Mouse (Mus musculus) adrenal gland, postnatal 4 days (tissue): ENCODE measurements at regions not wholly inside any gene's neighbourhood (a gene's known extent, or its start where the extent isn't known, plus 50 kb on each side); places are given as distances from the start of the nearest gene placed in this dataset.

Experiments used
- DNase-seq, 2 experiments: peaks; one replicate each; pipeline ENCODE4 v3.0.0; 2021 to 2022; ENCODE audit warnings: low spot score in 2 of 2, mixed read lengths in 2 of 2

DNA sequence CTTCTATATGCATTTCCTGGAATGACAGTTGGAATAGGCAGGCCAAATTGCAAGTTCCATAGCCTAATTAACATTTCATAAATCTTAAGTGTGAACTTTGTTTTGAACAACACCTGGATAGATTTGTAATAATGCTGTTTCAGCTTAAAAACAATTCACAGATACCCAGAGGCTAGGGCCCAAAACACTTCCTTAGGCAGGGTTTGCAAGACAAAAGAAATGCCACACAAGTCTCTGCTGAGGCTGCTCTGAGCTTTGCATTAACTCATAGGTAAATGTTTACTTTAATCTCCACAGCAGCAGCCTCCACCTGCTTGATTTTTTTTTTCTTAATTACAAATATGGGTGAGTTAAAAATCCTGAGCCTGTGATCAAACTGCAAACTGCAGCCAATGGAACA is 118.4 kb downstream of the Gnat3 start:
- no peak for DNase-seq

DNA sequence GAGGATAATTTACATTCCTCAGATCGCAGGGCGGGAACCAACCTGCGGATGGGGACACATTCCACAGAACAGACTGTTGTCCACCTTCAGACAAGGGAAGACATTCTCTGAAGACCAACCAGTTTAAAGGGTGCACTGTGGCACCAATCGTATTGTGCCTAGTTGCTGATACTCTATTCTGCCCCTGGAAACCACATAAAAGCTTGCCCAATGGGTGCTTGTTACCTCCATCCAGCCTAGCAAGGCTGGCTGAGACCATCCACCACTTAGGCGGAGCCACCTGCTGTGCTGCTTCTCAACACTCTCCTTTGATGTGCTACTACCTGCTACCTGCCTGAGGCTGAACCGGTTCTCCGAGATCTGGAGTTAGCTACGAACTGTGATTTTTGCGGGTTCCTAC is 119.9 kb downstream of the Gnat3 start:
- no peak for DNase-seq

DNA sequence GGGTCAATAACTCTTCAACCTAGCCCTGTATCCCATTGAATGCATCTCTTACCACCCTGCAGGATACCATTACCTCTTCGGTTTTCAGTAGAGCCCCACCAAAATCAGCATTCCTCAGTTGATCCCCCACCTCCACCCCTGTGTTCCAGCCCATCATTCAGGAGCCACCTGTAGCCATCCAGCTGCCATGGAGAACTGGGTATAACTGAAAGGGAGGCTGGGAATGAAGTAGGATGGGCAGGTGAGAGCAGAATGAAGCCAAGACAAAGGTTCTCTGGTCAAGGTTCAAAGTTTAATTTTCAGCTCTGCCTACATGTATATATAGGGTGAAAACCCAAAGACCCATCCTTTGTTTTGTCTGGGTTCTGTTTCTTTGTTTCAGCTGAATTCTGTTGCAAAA is 121.4 kb downstream of the Gnat3 start:
- DNase-seq = no peak

DNA sequence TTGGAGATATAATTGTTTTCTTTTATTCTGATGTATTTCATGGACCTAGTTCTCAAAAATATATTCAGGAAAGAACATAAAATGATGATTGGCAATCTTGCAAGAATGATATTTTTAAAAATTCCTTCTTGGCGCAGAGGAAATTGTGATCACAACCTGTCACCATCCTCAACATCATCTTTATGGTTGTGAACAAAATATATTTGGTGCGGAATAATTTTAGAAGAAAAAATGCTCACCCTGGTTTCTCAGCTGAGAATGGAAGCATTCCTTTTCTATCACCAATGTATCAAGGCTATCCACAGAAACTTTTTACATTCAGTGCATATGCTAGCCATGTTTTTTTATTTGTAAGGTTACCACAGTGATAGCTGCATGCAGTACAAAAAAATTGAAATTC is 123.1 kb downstream of the Gnat3 start:
- DNase-seq = no peak

DNA sequence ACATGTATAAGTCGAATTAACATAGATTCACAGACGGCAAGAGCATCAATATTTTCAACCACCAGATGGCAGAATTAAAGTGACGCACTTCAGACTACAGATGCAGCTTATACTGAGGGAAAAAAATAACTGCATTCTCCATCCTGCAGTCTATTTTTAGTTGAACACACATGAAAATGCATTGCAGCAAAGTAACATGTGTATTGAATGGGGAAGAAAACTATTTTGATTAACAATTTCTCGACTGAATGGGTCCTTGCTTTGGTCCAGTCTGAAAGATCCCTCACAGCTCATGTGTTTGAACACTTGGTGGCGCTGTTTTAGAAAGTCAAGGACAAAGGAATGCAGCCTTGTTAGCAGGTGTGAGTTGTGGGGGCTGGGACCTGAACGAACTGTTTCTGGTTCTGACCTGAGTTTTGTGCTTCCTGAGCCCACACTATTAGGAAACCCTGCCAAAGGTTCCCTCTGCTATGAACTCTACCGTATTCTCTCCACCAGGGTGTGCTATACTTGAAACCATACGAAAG is 125.6 kb downstream of the Gnat3 start:
- peak in 1 of 2 experiments; percentile 7 for DNase-seq

DNA sequence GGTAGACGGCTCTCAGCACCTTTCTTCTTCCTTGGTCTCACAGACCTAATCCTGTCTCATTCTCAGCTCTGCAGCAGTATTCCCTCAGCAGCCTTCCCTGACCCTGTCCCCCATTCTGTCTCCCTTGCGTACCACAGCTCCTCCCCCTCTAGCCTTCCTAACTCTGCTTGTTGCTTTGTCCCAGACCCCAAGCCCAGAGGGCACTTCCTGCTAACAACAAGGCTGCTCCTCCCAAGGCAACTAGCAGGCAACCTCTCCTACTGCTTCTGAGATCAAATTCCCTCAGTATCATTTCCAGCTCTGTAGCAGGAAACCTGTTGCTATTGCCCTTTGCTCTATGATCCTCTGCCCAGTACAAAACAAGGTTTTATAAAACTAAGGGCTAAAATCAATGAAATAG is 127.6 kb downstream of the Gnat3 start:
- DNase-seq = no peak

DNA sequence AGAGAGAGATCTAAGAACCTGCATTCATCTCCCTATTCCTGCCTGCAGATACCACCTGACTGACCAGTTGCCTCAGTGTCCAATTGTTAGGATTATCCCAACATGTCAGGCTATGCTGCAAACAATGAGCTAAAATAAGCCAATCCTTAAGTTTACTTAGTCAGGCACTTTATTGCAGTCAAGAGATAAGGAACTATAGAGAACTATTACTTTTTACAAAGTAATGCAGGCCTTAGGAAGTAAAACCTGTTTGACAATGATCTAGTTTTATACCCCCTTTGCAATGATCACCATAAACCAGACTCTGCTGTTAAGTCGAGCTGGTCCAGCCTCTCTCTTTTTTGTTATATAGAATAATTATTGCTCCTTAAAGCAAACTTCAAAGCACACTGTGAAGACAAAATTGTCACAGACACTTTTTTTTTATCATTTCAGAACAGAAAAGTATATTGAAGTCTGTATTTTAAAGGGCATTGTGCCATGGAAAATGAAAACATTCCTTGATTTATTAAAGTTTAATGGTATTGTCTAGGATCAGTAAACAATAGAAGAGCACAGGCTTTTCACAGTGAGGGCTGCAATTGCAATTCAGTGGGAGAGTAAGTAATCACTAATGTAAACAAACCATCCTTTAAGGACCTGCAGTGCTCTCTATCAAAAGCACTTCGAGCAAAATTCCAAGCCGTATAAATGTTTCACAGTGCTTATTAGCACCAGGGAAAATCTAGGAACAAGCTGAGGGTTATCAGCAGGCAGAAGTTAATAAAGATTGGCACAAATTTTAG is 152.7 kb downstream of the Gnat3 start:
- DNase-seq = no peak

DNA sequence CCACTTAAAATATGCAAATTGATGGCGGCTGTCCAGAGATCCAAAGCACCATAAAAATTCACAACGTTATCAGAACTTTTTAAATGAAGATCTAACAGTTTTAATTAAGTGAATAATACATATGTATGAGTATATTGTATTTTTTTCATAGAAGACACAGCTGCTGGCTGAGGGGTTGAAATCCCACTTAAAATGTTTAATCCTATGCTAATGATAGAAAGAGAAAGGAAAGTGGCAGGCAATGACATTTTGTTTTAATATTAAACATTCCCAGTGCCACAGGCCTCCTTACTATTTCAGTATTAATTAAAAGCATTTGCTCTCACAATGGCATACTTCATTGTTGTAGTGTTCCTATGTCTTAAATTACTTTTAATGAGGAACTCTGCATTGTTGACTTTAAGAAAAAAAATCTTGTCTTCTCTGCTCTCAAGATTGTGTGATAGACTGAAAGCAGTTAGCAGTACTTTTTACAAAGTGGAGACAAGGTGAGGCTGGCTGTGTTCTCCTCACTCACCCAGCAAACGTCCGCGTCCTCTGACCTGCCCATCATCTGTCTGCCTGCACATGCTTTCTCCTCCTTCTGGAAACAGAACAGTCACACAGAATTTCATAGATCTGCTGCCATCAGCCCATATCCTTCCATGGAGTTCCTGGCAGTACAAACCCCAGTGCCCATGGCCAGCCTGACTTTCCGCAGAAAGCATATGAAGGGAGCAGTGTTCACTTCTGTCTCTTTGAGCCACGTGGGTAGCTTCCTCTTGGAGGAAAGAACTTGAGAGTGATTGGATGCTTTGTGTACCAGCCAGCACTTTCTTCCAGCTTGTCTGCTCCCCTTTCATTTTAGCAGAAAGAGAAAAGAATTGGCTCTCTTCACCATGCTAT is 173.7 kb downstream of the Gnat3 start:
- DNase-seq = no peak

DNA sequence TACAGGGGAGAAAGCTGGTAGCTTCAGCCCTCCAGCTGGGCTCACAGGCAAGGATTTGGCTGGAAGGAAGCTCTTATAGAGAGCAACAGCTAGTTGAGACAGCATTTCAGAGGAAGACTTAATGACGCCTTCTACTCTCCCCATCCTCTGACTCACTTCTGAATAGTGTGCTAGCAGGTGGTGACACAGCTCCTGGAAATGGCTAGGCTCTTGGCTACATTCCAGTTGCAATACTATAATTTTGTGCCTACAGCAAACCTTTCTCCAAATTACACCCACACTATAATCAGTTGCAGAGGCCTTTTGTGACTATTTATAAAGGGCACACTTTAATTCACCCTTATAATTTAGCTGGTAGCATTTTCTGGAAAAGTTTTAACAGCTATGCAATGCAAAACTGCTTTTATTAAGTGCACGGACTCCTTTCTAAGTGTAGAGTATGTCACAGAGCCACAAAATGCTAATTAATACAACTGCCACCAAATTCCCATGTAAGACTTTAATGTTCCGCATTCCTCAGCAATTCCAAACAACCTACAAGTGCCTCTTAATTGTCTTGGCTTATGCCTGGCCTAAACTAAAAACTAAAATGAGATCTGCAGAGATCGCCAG is 175.2 kb downstream of the Gnat3 start:
- DNase-seq = no peak

DNA sequence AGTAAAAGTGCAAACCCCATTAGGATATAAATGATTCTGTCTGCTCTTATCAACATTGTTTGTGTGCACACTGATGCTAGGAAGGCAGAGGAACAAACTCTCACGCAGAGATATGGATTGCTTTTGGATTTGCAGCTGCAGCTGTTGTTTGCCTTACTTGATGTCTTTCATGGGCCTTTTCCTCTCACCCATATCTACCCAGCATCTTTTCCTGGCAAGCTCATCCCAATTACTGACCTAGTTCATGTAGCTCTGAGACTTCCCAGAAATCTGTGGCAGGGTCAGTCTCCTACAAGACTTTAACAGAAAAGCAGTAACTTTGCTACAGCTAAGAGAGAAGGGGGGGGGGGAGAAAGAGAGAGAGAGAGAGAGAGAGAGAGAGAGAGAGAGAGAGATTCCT is 189.9 kb downstream of the Gnat3 start:
- no peak for DNase-seq

DNA sequence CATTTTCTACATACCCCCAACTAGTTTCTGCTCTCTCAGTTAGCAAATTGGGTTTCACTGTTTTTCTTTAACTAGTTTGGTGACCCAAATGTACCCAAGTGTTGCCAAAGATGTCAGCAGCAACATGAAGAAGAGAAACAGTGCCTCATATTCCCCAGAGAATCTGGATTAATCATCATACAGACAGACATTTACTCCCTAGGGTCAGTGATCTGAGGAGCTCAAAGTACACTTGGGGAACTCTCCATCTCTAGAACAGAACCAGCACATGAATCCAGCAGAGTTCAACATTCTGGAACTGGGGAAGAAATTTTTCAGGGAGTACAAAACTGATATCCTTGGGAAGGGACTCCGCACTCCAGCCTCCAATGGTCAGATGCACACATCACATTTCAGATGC is 191.4 kb downstream of the Gnat3 start:
- DNase-seq = no peak

DNA sequence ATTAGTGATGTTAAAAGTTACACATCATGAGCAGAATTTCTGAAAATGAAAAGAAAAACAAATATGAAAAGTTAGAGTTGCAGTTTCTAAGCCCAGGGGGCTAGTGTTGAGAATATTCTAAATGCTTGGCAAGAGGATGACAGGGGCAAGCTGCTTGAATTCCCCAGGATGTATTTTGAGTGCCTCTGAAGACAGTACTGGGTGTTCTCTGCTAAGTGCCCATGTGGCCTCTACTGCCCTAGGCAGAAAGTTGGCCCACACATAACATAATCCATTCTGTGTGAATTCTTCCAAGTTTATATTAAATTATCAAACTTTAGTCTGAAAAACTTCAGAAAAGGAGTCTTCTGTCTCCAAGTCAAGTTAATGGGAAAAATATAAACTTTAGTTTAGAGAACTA is 196.6 kb downstream of the Gnai1 start:
- no peak for DNase-seq

DNA sequence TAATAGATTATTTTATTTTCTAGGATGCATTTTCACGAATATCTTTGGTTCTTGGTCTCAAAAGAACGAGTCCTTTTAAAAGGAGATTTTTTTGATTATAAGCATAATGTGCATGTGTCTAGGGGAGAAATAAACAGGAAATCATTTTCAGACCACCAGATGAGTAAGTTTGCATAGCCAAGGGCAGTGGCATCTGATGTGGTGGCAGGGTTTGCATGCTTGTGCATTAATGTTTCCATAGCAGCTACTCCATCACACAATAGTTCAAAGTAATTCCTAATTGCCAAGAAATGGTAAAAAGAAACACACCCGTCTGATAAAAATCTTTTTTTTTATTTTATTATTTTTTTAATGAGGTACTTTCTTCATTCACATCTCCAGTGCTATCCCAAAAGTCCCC is 182.3 kb downstream of the Gnai1 start:
- DNase-seq = no peak

DNA sequence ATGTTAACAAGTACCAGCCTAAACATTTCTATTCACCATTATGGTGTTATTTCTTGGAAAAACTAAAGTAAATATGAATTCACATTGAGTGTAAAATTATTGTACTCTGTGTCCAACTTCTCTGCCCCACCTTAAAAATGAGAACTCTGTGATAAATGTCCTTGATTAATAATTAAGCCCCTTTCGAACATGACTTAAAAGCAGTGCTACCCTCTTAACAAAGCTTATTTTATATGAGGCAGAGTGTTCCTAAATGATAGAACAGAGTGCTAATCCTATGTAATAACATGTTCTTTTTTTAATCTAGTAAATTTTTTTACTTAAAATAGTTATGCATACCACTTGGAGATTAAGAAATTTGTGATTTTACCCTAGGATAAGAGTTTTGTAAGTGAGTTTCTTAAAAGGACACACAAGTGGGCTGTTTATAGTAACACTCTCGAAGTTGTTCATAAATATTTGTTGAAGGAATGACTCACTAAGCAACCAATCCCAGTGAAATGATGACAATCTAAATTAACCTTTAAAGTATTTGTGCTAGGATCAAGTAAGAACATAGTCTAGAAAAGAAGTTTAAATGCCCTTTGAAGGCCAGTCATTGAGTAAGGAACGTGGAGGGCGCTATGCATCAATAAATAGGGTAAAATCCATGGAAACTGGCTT is 148.6 kb downstream of the Gnai1 start:
- DNase-seq = no peak
